Mouse (Mus musculus): Measurements from ENCODE around the gene E130308A19Rik.
A peak's percentile ranks its signal among the peaks of the same experiment; 100 is the strongest.
"Not testable (repeated sequence)": the region's sequence is repeated elsewhere in the genome, so short reads cannot be mapped to it uniquely, and the experiment has no call there.

The E130308A19Rik gene

GRCm38 (mm10) chr4:59786661-59787060 is 160.7 kb downstream of the E130308A19Rik start:
- DNase-seq (ENCODE audit: low spot score): peak; percentile 49

GRCm38 (mm10) chr4:59787126-59787525 is 161.1 kb downstream of the E130308A19Rik start:
- DNase-seq (ENCODE audit: low spot score): no peak

GRCm38 (mm10) chr4:59789015-59789414 is 163.0 kb downstream of the E130308A19Rik start:
- DNase-seq (ENCODE audit: low spot score): no peak

DNA sequence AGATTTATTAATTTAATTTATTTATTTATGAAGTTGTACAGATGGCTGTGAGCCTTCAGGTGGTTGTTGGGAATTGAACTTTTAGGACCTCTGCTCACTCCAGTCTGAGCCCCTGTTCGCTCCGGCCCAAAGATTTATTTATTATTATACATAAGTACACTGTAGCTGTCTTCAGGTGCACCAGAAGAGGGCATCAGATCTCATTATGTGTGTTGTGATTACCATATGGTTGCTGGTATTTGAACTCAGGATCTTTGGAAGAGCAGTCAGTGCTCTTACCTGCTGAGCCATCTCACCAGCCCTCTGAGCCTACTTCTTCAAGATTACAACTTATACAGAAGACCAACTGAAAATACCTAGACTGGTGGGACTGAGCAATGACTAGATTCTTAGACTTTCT is 167.6 kb downstream of the E130308A19Rik start:
- DNase-seq (ENCODE audit: low spot score): not testable (repeated sequence)

GRCm38 (mm10) chr4:59794116-59794515 is 168.1 kb downstream of the E130308A19Rik start:
- no peak for DNase-seq (ENCODE audit: low spot score)

DNA sequence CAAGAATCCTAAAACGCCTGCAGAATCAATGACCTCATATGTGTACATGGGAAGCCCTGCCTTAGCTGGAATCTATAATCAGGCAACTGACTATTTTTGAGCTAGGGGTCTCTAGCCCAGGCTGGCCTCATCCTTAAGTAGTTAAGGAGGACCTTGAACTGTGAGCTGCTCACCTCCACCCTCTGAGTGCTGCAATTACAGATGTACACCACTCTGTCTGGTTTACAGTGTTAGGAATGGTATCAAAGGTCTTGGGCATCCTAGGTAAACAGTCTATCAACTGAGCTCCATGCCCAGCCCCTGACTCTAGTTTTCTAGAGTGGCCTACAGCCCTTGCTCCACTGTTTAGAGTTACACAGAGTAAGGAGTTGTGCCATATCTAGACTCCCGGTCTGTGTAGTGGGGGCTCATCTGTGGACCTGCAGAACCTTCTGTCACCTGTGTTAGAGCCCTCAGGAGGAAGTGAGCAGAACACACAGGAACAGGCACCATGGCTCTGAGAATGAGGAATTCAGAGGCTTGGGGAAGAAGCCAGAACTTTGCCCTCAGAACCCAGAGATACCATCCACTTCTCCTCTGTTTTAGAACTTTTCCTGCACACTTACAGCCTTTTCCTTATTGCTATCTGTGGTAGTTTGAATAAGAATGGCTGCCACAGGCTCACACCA is 169.9 kb downstream of the E130308A19Rik start:
- DNase-seq (ENCODE audit: low spot score): no peak

DNA sequence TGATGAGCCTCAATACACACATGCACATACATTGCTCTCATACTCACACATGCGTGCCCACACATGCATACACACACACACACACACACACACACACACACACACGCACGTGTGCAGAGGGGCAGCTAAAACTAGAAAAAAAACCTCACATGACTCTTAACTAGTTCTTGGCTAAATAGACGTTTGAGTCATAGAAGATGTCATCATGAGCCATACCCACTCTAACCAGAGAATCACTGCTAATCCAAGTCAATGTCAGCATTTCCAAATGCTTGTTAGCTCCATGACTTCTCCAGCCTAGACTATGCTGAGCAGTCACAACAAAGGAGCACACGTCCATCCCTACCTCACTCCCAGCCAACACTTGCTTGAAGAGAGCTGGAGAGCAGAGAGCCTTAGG is 174.2 kb downstream of the E130308A19Rik start:
- no peak for DNase-seq (ENCODE audit: low spot score)

DNA sequence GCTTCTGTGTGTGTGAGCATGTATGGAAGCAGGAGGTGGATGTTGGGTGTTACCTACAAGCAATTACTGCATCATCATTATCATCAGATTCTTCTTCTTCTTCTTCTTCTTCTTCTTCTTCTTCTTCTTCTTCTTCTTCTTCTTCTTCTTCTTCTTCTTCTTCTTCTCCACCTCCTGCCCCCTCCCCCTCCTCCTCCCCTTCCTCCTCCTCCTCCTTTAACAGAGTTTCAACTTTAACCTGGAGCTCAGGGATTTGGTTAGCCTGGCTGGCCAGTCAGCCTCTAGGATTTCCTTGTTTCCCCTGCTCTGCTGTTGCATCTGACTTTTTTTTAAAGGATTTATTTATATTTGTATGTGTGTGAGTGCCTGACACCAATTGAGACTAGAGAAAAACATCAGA is 175.5 kb downstream of the E130308A19Rik start, which contains the start of gene Inip:
Inip (minus strand) TSS at position 101 of the 400 bp plus-strand sequence.
- no peak for DNase-seq (ENCODE audit: low spot score)

DNA sequence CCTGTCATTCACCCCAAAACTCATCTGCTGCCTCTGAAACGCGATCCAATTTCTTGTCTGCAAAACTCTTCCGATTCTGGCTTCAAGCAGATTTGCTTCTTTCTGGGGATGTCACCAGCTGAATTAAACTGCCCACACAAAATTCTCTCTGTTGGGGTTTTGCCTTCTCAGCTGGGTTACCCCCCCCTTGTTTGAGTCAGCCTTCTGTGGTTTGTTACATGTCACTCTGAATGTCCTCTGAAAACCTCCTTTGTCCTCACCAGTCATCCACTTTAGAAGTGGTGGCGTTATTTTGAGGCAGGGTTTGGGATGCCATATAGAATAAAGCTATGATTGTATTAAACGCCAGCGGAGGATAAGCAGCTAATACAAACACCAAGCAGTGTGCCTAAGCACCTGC is 176.1 kb downstream of the E130308A19Rik start:
- DNase-seq (ENCODE audit: low spot score): no peak

DNA sequence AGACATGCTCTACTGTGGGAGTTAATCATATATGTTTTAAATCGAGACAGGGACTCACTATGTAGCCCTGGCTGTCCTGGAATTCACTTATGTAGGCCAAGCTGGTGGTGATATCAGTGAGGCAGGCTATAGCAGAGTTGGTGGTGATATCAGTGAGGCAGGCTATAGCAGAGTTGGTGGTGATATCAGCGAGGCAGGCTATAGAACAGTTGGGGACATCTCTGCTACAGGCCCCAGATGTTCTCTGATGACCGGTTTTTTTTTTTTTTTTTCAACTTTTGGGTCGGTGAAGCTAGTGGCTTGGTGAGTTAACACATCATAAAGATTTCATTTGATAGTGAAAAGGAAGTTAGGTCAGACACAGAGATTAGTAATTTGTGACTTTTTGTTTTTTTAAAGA is 176.8 kb downstream of the E130308A19Rik start:
- no peak for DNase-seq (ENCODE audit: low spot score)

DNA sequence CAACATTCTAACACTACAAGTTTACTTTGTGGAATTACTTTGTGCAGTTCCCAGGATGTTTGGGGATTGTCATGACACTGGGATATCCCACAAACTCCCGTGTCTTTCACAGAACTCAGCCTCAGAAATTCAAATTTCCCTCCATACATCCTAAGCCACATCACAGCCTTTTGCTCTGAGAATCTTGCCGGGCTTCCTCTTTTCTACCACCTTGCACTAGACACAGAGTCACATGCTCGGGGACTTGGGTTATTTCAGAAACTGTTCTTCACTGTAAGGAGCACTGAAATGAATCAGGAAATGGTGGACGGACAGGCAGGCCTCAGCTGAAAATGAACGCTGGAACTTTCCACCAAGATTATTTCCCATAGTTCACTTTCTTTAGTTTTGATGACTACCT is 177.3 kb downstream of the E130308A19Rik start:
- DNase-seq (ENCODE audit: low spot score): no peak

- DNase-seq (ENCODE audit: low spot score): no peak
These were observed 178.7 kb downstream of the E130308A19Rik start for GRCm38 (mm10) chr4:59804754-59805153.

DNA sequence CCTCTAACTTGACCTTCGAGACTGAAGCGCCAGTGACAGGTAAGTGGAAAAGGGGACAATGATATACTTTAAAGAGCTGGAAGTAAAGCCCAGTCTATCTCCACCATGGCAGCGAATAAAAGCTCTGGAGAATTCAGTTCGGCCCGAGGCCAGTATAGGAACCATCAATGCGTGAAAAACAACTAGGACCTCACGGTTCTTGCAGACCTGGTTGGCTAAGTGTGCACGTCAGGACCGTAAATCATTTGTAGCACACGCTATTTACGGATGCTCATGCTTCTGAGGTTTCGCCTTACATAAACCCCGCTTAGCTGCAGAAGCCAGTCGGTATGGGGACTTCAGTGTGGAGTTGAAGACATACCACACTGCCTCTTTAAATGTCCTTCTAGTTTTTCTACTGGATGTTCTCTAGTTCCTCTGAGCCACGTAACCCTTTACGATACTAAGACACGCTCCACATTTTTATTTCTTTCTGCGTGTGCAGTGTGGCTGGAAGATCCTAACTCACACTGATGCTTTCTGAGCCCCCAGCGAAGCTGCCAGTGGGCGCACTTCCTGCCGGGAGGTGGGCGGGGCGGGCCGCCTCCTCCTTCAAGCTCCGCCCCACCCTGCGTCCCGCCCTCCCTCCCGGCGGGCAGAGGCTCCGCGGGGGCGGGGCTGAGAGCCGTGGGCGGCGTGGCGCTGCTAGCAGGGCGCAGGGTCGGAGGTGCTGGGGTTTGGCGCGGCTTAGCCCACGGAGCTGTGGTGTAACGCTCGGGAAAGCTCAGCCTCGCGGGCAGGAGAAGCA is 179.4 kb downstream of the E130308A19Rik start, which contains the start of gene Snx30:
Snx30 (plus strand) TSS at position 660 of the 787 bp plus-strand sequence.
- peak; percentile 56 for DNase-seq (ENCODE audit: low spot score)

DNA sequence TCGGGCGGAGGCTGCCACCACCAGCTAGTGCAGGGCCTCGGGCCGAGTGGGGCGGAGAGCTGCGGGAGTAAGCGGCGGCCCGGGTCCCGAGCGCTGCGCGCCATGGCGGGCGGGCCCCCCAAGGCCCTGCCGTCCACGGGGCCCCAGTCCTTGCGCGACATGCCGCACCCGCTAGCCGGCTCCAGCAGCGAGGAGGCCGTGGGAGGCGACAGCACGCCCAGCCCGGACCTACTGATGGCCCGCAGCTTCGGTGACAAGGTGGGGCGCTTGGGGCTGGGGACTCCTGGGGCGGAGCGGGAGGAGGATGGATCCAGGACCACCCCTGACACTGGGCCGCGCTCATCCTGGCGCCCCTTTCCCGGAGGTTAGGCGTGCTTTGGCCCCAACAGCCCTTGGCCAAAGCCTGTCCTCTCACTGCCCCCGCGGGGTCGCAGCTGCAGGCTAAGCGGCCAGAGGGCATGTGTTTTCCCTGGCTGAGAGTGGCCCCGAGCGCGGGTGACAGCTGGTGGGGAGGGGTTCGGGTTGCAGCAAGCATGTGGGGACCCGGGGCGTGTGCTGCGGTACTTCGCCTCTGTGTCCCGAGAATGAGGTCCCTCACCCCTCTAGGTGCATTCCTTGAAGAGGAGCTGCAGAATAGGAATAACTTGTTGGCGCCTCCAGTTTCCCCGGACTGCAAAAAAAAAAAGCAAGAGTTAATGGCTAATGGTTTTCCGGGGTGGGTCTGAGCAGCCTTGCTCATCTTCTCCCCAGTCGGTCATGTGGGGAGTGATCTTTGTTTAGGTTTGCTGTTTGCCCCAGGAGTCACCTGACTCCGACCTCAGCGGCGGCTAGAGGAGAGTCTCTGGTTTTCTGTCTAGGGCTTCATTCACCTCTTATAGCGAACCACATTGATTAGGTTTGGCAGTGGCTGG is 180.2 kb downstream of the E130308A19Rik start:
- DNase-seq (ENCODE audit: low spot score): no peak

- DNase-seq (ENCODE audit: low spot score): no peak
These were observed 180.8 kb downstream of the E130308A19Rik start for GRCm38 (mm10) chr4:59806879-59807195.

GRCm38 (mm10) chr4:59807521-59807920 is 181.5 kb downstream of the E130308A19Rik start:
- DNase-seq (ENCODE audit: low spot score): no peak

- DNase-seq (ENCODE audit: low spot score): no peak
These were observed 182.4 kb downstream of the E130308A19Rik start for GRCm38 (mm10) chr4:59808396-59808795.
